Mouse (Mus musculus) thymus, adult 2 months (tissue): Measurements from ENCODE around the gene Gse1. TPM values are rescaled to one million over a fixed set of nuclear protein-coding genes. Genes with fewer than 3 reads are reported as not detected.

Experiments
- DNase-seq: peaks from one replicate; pipeline ENCODE4 v3.0.0; 2021
- H3K27ac ChIP-seq: fragments of 200-500 bp; 2 replicates; pipeline ENCODE4 v1.5.1; 2012; ENCODE audit warnings: low read length, control low read depth; ENCODE audit not compliant: control insufficient read depth, insufficient read depth
- H3K27me3 ChIP-seq: fragments of 200-500 bp; 2 replicates; pipeline ENCODE4 v1.6.1; 2012; ENCODE audit warnings: mild to moderate bottlenecking, low read length, moderate library complexity, mixed read lengths; ENCODE audit not compliant: control insufficient read depth, insufficient read depth
- H3K36me3 ChIP-seq: fragments of 200-500 bp; 2 replicates; pipeline ENCODE4 v1.6.1; 2012; ENCODE audit warnings: mild to moderate bottlenecking, low read length, moderate library complexity; ENCODE audit not compliant: control insufficient read depth, insufficient read depth
- H3K4me1 ChIP-seq: fragments of 200-500 bp; replicated peaks from 2 replicates; pipeline ENCODE4 v1.6.1; 2012; ENCODE audit warnings: low read length; ENCODE audit not compliant: control insufficient read depth, insufficient read depth
- H3K4me3 ChIP-seq: fragments of 200-500 bp; 2 replicates; pipeline ENCODE4 v1.5.1; 2012; ENCODE audit warnings: mild to moderate bottlenecking, low read length, control low read depth, moderate library complexity; ENCODE audit not compliant: control insufficient read depth, insufficient read depth
- CTCF ChIP-seq: fragments of 200-500 bp; IDR thresholded peaks from 2 replicates; pipeline ENCODE4 v1.5.1; 2012; ENCODE audit warnings: mild to moderate bottlenecking, control low read depth, low read length, moderate library complexity, borderline replicate concordance; ENCODE audit not compliant: control insufficient read depth, poor library complexity, insufficient read depth; ENCODE audit errors: extremely low read depth
- POLR2A ChIP-seq: fragments of 200-500 bp; IDR thresholded peaks from 2 replicates; pipeline ENCODE4 v1.6.1; 2012; ENCODE audit warnings: mild to moderate bottlenecking, low read length, control low read depth, moderate library complexity; ENCODE audit not compliant: control insufficient read depth, poor library complexity, insufficient read depth; ENCODE audit errors: extremely low read depth
- WGBS: fragments of 180-500 bp; shearing (Covaris S2); methylation state at CpG from one replicate; pipeline ENCODE4 v1.1.7; 2018; 5-methylcytosine and 5-hydroxymethylcytosine counted together
- polyA plus RNA-seq: library from polyadenylated mRNA; depleted of rRNA; stranded (reverse); fragments of >200 nt; gene quantifications from 2 replicates; pipeline ENCODE4 v1.2.3, GENCODE M21; 2012

Gse1 gene
- polyA plus RNA-seq, 1 experiment: 202 TPM

GRCm38 (mm10) chr8:120232913-120233312, 4.7 kb downstream of the Gse1 start:
- TF ChIP-seq POLR2A: no peak
- no peak for TF ChIP-seq CTCF
- DNase-seq: no peak
- Histone ChIP-seq H3K4me1 (peaks cover 4% of the 10 kb centered on the region; the same call in 1 of the 2 replicates), H3K27ac (no peak overlapping the region), H3K36me3 (no peaks in the 10 kb centered on the region), H3K4me3 (no peak overlapping the region), H3K27me3 (peaks cover 15% of the 10 kb centered on the region)
- WGBS: 97% methylated on average over 13 of the region's 13 CpGs

- 33% methylated on average over 12 of the region's 12 CpGs for WGBS
- no peak overlapping the region for H3K27ac ChIP-seq
- peaks cover 6% of the 10 kb centered on the region for H3K27me3 ChIP-seq
- no peak for TF ChIP-seq CTCF
- TF ChIP-seq POLR2A: no peak
- no peak for DNase-seq
- no peak overlapping the region for H3K4me3 ChIP-seq
- no peaks in the 10 kb centered on the region for H3K36me3 ChIP-seq
- H3K4me1 ChIP-seq: no peaks in the 10 kb centered on the region; the same call in 1 of the 2 replicates
Observed at GRCm38 (mm10) chr8:120234457-120234856, 6.2 kb downstream of the Gse1 start.

- Histone ChIP-seq H3K27ac (no peak overlapping the region), H3K27me3 (peaks cover 3% of the 10 kb centered on the region), H3K4me3 (no peak overlapping the region), H3K4me1 (no peaks in the 10 kb centered on the region; the same call in 1 of the 2 replicates), H3K36me3 (no peaks in the 10 kb centered on the region)
- no peak for TF ChIP-seq POLR2A
- TF ChIP-seq CTCF: no peak
- WGBS: 66% methylated on average over 8 of the region's 8 CpGs
- no peak for DNase-seq
Observed at GRCm38 (mm10) chr8:120234866-120235265, 6.6 kb downstream of the Gse1 start.

GRCm38 (mm10) chr8:120243222-120243621, 15.0 kb downstream of the Gse1 start:
- TF ChIP-seq POLR2A (no peak), CTCF (no peak)
- Histone ChIP-seq H3K27ac (no peak overlapping the region), H3K4me3 (no peak overlapping the region), H3K36me3 (no peaks in the 10 kb centered on the region), H3K27me3 (no peaks in the 10 kb centered on the region), H3K4me1 (no peaks in the 10 kb centered on the region)
- DNase-seq: no peak
- 97% methylated on average over 4 of the region's 4 CpGs for WGBS

- TF ChIP-seq CTCF: no peak
- TF ChIP-seq POLR2A: no peak
- 90% methylated on average over 5 of the region's 5 CpGs for WGBS
- Histone ChIP-seq H3K4me1 (no peaks in the 10 kb centered on the region), H3K27ac (no peak overlapping the region), H3K36me3 (no peaks in the 10 kb centered on the region), H3K4me3 (no peak overlapping the region), H3K27me3 (no peaks in the 10 kb centered on the region)
- DNase-seq: no peak
Observed at GRCm38 (mm10) chr8:120243916-120244451, 15.7 kb downstream of the Gse1 start.

GRCm38 (mm10) chr8:120244553-120244952, 16.3 kb downstream of the Gse1 start:
- DNase-seq: no peak
- H3K4me3 ChIP-seq: no peak overlapping the region
- 96% methylated on average over 10 of the region's 10 CpGs for WGBS
- H3K4me1 ChIP-seq: no peaks in the 10 kb centered on the region
- H3K36me3 ChIP-seq: no peaks in the 10 kb centered on the region
- no peaks in the 10 kb centered on the region for H3K27me3 ChIP-seq
- H3K27ac ChIP-seq: no peak overlapping the region
- TF ChIP-seq POLR2A (no peak), CTCF (0 out of 2 replicates have a peak, but pooled peaks have one; percentile 25)

- no peaks in the 10 kb centered on the region for H3K4me1 ChIP-seq
- WGBS: 97% methylated on average over 5 of the region's 5 CpGs
- H3K36me3 ChIP-seq: no peaks in the 10 kb centered on the region
- DNase-seq: no peak
- TF ChIP-seq CTCF (no peak), POLR2A (no peak)
- no peak overlapping the region for H3K4me3 ChIP-seq
- no peak overlapping the region for H3K27ac ChIP-seq
- no peaks in the 10 kb centered on the region for H3K27me3 ChIP-seq
Observed at GRCm38 (mm10) chr8:120247618-120248017, 19.4 kb downstream of the Gse1 start.
